Mouse (Mus musculus) retina, embryonic 14.5 days (tissue): ENCODE results near the gene Ak8.

Experiments used
- DNase-seq: peaks from one replicate; pipeline ENCODE4 v3.0.0-alpha.2; 2015; ENCODE audit warnings: low spot score

The Ak8 gene

DNA sequence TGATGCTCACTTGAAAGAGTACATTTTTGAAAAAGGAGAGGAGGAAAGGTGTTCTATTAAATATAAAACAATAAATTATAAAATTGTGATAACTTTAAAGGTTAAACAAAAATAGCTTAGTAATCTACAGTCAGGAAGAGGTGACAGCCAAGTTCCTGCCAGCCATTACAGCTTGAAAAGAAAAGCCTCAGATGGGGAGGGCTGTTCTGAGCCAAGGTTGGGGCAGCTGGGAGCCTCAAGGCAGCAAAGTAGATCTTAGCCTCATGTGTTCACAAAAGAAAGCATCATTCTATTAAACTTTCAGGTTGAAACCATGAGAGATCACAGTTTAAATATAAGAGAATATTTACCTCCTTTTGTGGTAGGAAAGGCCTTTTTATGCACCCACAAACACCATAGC lies 30.7 kb downstream of the Ak8 start:
- DNase-seq, result no peak

DNA sequence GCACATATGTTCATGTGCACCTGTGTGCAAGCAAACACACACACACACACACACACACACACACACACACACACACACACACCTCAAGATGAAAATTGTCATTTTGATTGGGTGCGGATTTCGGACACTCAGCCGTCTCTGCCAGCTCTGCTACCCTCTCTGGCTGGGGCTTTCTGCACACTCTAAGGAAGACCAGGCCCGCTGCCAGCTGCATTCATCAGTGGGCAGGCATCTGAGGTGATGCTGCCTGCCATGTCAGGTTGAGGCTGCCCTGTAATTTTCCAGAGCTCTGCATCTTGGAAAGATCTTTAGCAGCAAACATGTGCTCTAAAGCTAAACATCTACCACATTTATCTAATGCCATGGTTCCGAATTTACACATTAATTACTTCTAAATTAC lies 37.1 kb downstream of the Ak8 start:
- DNase-seq, result no peak

DNA sequence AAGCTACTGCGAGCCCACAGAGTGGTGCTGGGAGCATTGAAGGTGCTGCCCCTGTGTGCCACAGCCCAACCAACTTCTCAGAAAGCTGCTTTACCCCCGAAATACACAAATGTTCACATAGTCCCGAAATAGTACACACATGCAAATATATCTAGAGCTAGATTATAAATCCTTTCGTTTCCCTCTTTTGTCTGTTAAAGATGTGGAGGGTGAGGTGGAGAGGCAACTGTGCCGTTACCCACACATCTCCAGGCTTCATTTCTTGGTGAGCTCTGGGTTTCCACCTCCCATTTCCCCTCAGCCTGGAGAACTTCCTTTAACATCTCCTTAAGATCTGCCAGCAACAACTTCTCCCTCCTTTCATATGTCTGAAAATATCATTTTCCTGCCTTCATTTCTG lies 40.2 kb downstream of the Ak8 start:
- no peak for DNase-seq

- DNase-seq, result no peak
Measured at GRCm38 (mm10) chr2:28742701-28743100, 42.7 kb downstream of the Ak8 start.

DNA sequence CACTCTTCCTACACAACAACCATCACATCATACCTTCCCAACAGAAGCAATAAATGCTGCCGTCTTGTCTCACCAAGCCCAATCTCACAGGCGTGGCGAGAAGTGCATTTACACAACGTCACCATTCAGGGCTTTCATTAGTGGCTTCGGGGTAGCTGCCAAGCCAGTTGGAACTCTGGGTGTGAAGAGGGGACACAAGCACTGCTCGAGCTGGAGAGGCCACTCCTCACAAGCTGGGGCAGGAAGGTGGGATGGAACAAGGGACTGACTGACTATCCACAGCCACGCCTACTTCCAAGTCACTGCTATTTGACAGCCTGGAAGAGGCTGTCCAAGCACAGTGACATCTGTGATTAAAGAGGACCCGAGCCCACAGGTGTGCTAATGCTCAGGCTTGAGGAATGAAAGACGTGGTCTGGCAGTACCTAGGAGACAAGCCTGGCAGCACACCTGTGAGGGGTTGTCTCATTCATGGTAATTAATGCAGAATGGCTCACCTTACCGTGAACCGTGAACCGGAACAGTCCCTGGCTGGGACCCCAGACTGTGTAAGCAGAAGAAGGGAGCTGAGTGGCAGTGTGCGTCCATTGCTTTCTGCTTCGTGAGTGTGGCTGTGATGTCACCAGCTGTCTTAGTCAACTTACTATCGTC lies 46.8 kb downstream of the Ak8 start:
- DNase-seq, result no peak

- DNase-seq, result no peak
Measured at GRCm38 (mm10) chr2:28747705-28748104, 47.7 kb downstream of the Ak8 start.

- peak; percentile 60 for DNase-seq
Measured at GRCm38 (mm10) chr2:28751186-28751585, 51.2 kb downstream of the Ak8 start.

DNA sequence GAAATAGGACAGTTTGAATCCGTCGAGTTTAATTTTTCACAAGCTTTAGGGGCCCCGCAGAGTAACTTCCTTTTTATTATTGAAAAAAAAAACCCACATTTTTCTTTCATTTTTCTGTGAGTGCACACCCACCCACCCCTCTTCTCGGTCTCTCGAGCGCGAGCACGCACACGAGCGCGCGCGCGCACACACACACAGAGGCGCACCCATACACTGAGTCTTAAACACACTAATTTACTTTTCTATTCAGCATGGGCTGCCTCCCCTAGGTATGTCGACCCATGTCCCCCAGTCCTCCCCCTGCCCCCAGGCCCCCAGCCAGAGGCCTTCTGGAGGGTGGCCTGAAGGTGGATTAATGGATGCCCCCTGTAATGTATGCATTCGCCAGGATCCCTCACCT lies 51.7 kb downstream of the Ak8 start:
- DNase-seq, result peak; percentile 35

DNA sequence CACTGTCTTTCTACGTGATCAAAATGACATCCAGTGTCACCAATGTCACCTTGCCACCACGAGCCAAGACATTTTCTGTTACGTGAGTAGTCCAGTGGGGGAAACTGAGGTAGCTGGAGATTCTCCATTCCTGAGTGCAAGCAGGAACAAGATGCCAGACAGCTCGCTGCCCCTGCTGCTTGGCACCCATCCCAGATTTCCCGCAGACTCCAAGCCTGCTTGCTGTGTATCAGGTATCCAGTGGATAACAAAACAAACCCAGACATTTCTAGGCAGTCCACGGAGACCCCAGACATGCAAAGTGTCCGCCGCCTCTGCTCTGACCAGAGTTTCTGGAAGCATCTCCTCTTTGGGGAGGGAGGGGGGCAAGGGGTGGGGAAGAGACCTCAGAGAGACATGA lies 52.4 kb downstream of the Ak8 start:
- DNase-seq, result no peak

- peak; percentile 89 for DNase-seq
Measured at GRCm38 (mm10) chr2:28755451-28755850, 55.5 kb downstream of the Ak8 start.

DNA sequence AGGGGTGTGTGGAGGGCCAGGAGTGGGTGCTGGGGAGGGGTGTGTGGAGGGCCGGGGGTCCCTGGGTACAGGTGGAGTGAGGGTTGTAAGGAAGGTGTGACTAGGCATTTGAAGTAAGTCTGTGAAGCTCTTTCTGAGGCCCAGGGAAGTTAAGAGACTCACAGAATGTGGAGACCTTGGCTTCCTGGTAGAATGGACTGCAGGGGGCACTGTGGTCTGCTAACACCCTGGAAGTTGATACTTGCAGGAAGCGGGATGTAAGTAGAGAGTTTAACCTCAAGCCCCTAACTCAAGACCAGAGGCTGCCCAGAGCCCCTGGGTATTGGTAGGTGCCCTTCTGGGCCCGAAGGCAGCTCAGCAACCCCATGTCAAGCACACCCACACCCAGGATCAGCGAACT lies 56.2 kb downstream of the Ak8 start:
- peak; percentile 85 for DNase-seq

DNA sequence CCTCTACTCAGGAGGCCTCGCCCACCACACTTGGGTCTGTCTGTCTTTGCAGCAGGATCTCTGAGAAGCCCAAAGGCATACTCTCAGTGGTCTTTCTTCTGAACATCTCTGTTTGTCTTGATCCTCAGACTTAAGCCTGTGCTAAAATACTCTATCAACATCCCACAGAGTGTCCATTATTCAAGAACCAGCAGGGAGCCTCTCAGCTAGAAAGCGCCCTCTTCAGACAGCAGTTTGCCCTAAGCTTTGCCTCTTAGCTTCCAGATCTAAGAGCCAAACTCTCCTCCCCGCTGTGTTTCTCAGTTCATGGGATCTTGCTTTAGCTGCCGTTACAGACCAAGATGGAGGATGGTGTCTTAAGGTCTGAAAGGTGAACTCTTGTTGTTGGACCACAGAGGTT lies 59.5 kb downstream of the Ak8 start:
- DNase-seq, result no peak

- DNase-seq, result no peak
Measured at GRCm38 (mm10) chr2:28766590-28766989, 66.6 kb downstream of the Ak8 start.

DNA sequence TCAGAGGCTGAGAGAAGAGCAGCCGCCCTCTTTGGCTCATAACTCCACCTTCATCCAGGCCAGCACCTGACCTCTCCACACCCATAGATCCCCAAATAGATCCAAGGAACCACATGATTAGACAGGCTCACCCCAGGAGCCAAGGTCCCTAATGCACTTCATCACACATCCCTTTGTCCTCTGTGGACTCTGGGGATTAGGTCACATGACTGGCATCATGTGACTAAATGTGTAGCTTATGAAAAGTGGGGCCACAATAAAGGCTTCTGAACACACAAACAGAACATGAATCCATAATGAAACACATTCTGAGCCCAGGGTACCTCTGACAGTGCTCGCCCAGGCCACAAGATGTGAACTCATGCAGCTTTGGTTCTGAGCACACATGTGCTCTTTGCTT lies 67.1 kb downstream of the Ak8 start:
- DNase-seq, result no peak

- DNase-seq, result peak; percentile 29
Measured at GRCm38 (mm10) chr2:28770697-28771096, 70.7 kb downstream of the Ak8 start.

- no peak for DNase-seq
Measured at GRCm38 (mm10) chr2:28774073-28774472, 74.1 kb downstream of the Ak8 start.

GRCm38 (mm10) chr2:28776728-28777127 lies 76.8 kb downstream of the Ak8 start:
- DNase-seq, result no peak

DNA sequence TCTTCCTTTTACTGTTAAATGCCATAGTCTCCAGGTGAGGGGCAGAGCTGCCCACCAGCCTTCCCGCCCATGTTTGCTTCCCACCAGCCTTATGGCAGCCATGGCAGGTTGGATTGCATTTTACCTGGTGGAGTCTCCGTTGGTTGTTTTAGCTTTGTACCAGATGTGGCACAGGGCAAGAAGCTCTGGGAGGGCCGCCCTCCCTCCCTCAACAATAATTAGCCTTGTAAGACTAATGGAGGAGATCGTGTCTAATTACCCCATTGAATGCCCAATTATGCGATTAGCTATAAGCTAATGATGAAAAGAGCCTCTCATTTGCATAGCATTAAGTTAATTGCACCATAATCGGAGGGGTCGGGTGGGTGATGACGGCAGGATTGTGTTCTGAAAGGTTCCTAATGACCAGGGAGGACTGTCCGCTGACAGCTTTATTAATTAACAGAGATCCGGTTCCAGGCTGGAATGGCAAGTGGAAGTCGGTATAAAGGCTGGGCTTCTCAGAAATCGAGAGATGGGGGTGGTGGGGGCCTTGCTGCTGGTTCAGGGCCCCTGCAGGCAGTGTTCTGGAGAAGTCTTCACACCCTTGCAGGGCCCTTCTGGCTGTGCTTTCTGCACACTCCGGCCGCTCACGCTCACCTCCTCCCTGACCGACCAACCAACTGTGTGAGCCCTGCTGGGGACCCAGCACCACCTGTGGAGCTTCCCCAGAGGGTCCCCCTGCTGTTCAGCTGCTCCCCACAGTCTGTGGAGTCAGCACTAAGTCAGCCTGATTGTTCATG lies 80.2 kb downstream of the Ak8 start:
- DNase-seq, result no peak

DNA sequence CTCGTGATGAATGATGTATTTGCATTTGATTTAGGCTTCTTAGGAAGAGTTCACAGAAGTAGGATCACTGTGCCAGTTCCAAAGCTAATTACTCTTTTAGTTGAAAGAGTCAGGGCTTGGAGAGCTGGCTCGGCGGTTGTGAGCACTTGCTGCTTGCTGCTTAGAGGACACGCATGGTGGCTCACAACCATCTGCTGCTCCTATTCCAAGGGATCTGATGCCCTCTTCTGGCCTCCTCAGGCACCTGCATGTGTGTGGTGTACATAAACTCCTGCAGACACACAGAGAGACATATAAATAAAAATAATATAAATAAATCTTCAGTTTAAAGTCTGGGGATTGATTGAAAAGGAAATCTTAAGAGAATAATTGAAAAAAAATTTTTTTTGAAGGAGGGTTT lies 81.3 kb downstream of the Ak8 start:
- DNase-seq, result no peak

DNA sequence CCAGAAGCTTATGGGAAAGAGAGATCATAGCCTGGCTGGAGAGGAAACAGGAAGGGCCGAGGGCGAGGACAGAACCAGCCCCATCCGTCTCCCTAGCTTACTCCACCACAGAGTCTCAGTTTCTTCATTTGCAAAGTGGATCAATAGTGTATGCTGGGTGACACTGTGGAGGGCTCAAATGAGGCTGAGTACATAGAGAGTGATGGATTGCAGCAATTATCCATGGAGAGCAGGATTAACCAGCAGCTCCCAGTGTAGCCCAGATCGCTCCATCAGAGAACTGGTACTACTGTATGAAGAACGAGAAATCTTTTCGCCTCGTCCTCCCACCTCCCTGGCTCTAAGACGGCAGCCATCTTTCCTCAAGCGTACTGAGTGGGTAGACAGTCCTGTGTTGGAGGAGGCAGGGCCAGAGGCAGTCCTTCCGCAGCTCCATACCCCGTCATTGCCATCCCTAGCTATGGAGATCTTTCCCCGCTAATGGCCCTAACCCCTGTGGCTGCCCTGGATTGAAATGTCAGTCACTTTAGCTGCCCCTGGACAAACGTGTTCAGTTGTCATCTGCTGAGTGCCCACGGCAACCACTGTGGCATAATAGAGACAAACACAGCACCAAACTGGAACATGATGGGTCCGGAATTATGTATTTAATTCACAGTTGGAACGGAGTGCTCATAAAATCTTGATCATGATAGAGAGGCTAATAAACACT lies 86.5 kb downstream of the Ak8 start:
- no peak for DNase-seq

DNA sequence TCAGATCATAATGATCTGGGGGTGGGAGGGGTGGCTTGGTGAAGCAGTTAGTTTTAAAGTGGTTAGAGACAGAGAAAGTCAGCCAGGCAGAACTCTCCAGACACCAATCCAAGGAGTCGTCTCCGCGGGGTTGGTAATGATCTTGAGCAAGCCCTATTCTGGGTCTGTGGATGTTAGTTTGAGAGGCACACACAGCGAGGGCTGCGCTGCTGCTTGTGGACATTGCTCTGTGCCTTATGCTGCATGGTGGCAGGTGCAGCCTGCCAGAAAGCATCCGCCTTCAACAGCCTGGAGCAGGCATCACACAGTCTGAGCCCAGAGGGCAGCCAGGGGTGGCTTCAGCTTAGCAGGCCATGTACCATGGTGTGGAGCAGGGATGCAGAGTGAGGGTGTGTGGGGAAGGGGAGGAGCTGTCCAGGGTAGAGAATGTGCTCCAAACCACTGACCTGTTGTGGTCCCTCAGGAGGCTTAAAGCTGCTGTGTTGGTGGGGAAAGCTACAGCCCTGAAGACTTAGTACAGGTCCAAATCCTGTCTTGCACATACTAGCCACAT lies 87.2 kb downstream of the Ak8 start:
- DNase-seq, result no peak

DNA sequence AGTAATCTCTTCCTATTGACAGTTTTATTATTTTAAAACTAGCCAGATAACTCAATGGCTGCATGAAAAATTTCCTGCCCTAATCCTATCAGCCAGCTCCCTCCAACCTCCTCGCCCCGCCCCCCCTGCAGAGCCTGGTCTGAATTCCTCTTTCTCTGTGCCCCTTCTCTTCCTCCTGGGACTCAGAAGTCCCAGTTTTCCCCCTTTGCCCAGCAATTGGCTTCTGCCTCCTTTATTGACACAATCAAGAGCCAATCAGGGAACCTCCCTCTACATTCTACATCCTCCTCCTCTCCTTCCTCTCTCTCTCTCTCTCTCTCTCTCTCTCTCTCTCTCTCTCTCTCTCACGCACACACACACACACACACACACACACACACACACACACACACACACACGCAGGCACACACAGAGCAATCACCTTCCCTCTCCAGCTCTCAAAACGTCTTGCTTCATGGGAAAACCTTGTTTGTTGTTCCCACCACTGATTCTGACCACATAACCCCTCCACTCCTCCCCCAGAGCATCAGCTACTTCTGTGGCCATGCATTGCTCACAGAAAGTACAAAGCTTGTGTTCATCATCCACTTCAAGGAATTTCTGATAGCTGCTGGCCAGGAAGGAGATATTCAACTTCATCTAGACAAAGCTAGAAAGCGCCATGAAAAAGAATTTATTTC lies 93.1 kb downstream of the Ak8 start:
- DNase-seq, result peak; percentile 88
